Mouse (Mus musculus) gastrocnemius, postnatal 36 days (tissue): Measurements from ENCODE around the gene Fgfr2. TPM values are rescaled to one million over a fixed set of nuclear protein-coding genes. Genes with fewer than 3 reads are reported as not detected.
"Not testable (repeated sequence)": the region's sequence is repeated elsewhere in the genome, so short reads cannot be mapped to it uniquely, and the experiment has no call there.

ENCODE experiments used
- DNase-seq, 2 experiments: peaks; one replicate each; pipeline ENCODE4 v3.0.0; 2022
- intact Hi-C: fragments of 180-260 bp; cut with DNase I; formaldehyde crosslinking; loops from one replicate; pipeline ENCODE4 v1.15.1; 2025
- total RNA-seq, 2 experiments: library from RNA; stranded (reverse); gene quantifications; 2 replicates each; pipeline ENCODE4 v1.2.3; 2021

The Fgfr2 gene
- total RNA-seq, 2 experiments from 2014 or later: 0.28 to 0.49 TPM

- intact Hi-C loops: loop anchor here (5.0 to 10.0 kb wide), 2 partner anchors 70 to 187 kb away; partner anchors contain the start of gene Zranb1
- DNase-seq: peak in 1 of 2 experiments; percentile 52
These were observed 1.3 kb downstream of the Fgfr2 start for GRCm38 (mm10) chr7:133121661-133122378.

GRCm38 (mm10) chr7:133121080-133121607 lies 2.0 kb downstream of the Fgfr2 start:
- intact Hi-C loops: loop anchor here (5.0 to 10.0 kb wide), 2 partner anchors 69 to 186 kb away; partner anchors contain the start of gene Zranb1
- DNase-seq: no peak

GRCm38 (mm10) chr7:133120221-133120751 lies 2.9 kb downstream of the Fgfr2 start:
- DNase-seq: no peak
- intact Hi-C loops: loop anchor here (5.0 to 10.0 kb wide), 2 partner anchors 68 to 185 kb away; partner anchors contain the start of gene Zranb1

GRCm38 (mm10) chr7:133117815-133118214 lies 5.3 kb downstream of the Fgfr2 start:
- no peak for DNase-seq
- intact Hi-C loops: loop anchor here (10.0 kb wide), 1 partner anchor 473 kb away; no protein-coding TSS in a partner anchor

- intact Hi-C loops: loop anchor here (10.0 kb wide), 1 partner anchor 472 kb away; no protein-coding TSS in a partner anchor
These were observed 6.6 kb downstream of the Fgfr2 start for GRCm38 (mm10) chr7:133116542-133116941.

GRCm38 (mm10) chr7:133115886-133116285 lies 7.3 kb downstream of the Fgfr2 start:
- intact Hi-C loops: loop anchor here (10.0 kb wide), 1 partner anchor 471 kb away; no protein-coding TSS in a partner anchor

More at GRCm38 (mm10) chr7:133116542-133116941, 6.6 kb downstream of the Fgfr2 start:
- DNase-seq: no peak

GRCm38 (mm10) chr7:133114847-133115470 lies 8.2 kb downstream of the Fgfr2 start:
- DNase-seq: no peak
- intact Hi-C loops: loop anchor here (10.0 kb wide), 1 partner anchor 470 kb away; no protein-coding TSS in a partner anchor

More at GRCm38 (mm10) chr7:133115886-133116285, 7.3 kb downstream of the Fgfr2 start:
- no peak for DNase-seq

GRCm38 (mm10) chr7:133113185-133113895 lies 9.8 kb downstream of the Fgfr2 start:
- no peak for DNase-seq
- intact Hi-C loops: loop anchor here (10.0 kb wide), 1 partner anchor 469 kb away; no protein-coding TSS in a partner anchor

- intact Hi-C loops: loop anchor here (10.0 kb wide), 1 partner anchor 468 kb away; no protein-coding TSS in a partner anchor
These were observed 10.8 kb downstream of the Fgfr2 start for GRCm38 (mm10) chr7:133112351-133112831.

GRCm38 (mm10) chr7:133109442-133109841 lies 13.7 kb downstream of the Fgfr2 start:
- intact Hi-C loops: no loop called here
- no peak for DNase-seq

More at GRCm38 (mm10) chr7:133112351-133112831, 10.8 kb downstream of the Fgfr2 start:
- no peak for DNase-seq

GRCm38 (mm10) chr7:133108695-133109094 lies 14.5 kb downstream of the Fgfr2 start:
- intact Hi-C loops: no loop called here

GRCm38 (mm10) chr7:133102578-133102977 lies 20.6 kb downstream of the Fgfr2 start:
- intact Hi-C loops: loop anchor here (5.0 kb wide), 1 partner anchor 45 kb away; no protein-coding TSS in a partner anchor
- no peak for DNase-seq

More at GRCm38 (mm10) chr7:133108695-133109094, 14.5 kb downstream of the Fgfr2 start:
- no peak for DNase-seq

GRCm38 (mm10) chr7:133101070-133101469 lies 22.1 kb downstream of the Fgfr2 start:
- intact Hi-C loops: loop anchor here (5.0 kb wide), 1 partner anchor 44 kb away; no protein-coding TSS in a partner anchor
- DNase-seq: no peak

- intact Hi-C loops: loop anchor here (5.0 kb wide), 1 partner anchor 43 kb away; no protein-coding TSS in a partner anchor
These were observed 23.0 kb downstream of the Fgfr2 start for GRCm38 (mm10) chr7:133100178-133100577.

GRCm38 (mm10) chr7:133099266-133099665 lies 23.9 kb downstream of the Fgfr2 start:
- no peak for DNase-seq
- intact Hi-C loops: no loop called here

More at GRCm38 (mm10) chr7:133100178-133100577, 23.0 kb downstream of the Fgfr2 start:
- no peak for DNase-seq

GRCm38 (mm10) chr7:133098118-133098793 lies 24.9 kb downstream of the Fgfr2 start:
- intact Hi-C loops: no loop called here
- peak in 1 of 2 experiments; percentile 21 for DNase-seq

GRCm38 (mm10) chr7:133095610-133096009 lies 27.5 kb downstream of the Fgfr2 start:
- DNase-seq, intact Hi-C loops: not testable (repeated sequence)

- no peak for DNase-seq
- intact Hi-C loops: no loop called here
These were observed 28.2 kb downstream of the Fgfr2 start for GRCm38 (mm10) chr7:133094711-133095495.
